Mouse (Mus musculus): ENCODE measurements at regions not wholly inside any gene's neighbourhood (a gene's known extent, or its start where the extent isn't known, plus 50 kb on each side); places are given as distances from the start of the nearest gene placed in this dataset.

DNA sequence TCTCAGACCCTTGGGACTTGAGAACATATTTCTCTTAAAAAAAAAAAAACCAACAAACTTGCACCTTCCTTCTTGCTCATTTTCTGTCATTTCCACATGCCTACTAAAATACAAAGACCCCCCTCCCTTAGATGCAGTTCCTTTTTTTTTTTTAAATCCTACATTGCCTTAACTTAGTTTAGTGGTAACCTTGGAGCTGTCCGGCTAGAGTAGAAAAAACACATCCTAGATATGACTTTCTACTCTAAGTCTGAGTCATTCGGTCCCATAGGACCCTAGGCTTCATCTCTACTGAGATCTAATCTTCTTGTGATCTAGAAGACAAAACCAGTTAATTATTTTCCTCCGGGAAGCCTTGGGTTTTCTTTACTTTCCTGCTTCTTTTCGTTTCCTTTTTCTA is 105.1 kb upstream of the Ccdc54 start:
- 77% methylated on average over 4 of the region's 4 CpGs for WGBS

DNA sequence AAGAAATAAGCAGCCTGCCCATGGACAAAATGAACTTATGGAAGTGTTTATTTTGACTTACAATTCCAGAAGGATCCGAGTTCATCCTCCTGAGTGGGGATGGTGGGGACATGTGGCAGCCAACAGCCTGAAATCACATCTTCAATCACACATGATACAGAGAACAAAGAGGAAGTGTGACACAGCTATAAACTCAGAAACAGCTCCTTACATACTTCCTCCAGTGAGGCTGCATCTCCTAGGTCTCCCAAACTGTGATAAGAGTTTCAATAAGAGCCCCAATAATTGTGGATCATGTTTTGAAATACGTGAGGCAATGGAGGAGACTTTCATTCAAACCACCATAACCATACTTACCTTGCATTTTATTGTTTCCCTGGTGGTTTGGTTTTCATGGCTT is 103.1 kb upstream of the Ccdc54 start:
- H3K4me3 ChIP-seq (ENCODE audit: low read depth, low read length): no peak overlapping the region
- no peaks in the 10 kb centered on the region for H3K27me3 ChIP-seq (ENCODE audit: control insufficient read depth, insufficient read depth, low read length)
- 81% methylated on average over 2 of the region's 2 CpGs for WGBS
- no peaks in the 10 kb centered on the region for H3K36me3 ChIP-seq (replicated peaks; ENCODE audit: control insufficient read depth, insufficient read depth, low read depth, low read length)
- no peak for ATAC-seq (replicated peaks; ENCODE audit: insufficient number of reproducible peaks, low FRiP score, low TSS enrichment, low read depth)
- H3K4me1 ChIP-seq (ENCODE audit: control insufficient read depth, insufficient read depth, low read length): no peaks in the 10 kb centered on the region
- no peak overlapping the region for H3K27ac ChIP-seq (replicated peaks; ENCODE audit: low read depth, low read length)
- no peak overlapping the region for H3K9ac ChIP-seq (replicated peaks; ENCODE audit: low read length)
- H3K9me3 ChIP-seq (replicated peaks; ENCODE audit: control insufficient read depth, low read length): no peaks in the 10 kb centered on the region
- DNase-seq (ENCODE audit: low spot score): no peak
- no peak overlapping the region for H3K4me2 ChIP-seq (ENCODE audit: low read depth, low read length)

More for the DNA sequence above, 105.1 kb upstream of the Ccdc54 start:
- Histone ChIP-seq H3K4me2 (ENCODE audit: low read depth, low read length) (no peak overlapping the region), H3K9ac (replicated peaks; ENCODE audit: low read length) (no peak overlapping the region), H3K36me3 (replicated peaks; ENCODE audit: control insufficient read depth, insufficient read depth, low read depth, low read length) (no peaks in the 10 kb centered on the region), H3K27me3 (ENCODE audit: control insufficient read depth, insufficient read depth, low read length) (no peaks in the 10 kb centered on the region), H3K4me3 (ENCODE audit: low read depth, low read length) (no peak overlapping the region), H3K27ac (replicated peaks; ENCODE audit: low read depth, low read length) (no peak overlapping the region), H3K9me3 (replicated peaks; ENCODE audit: control insufficient read depth, low read length) (no peaks in the 10 kb centered on the region), H3K4me1 (ENCODE audit: control insufficient read depth, insufficient read depth, low read length) (no peaks in the 10 kb centered on the region)
- no peak for ATAC-seq (replicated peaks; ENCODE audit: insufficient number of reproducible peaks, low FRiP score, low TSS enrichment, low read depth)
- no peak for DNase-seq (ENCODE audit: low spot score)

- WGBS: 82% methylated on average over 7 of the region's 7 CpGs
- no peaks in the 10 kb centered on the region for H3K9me3 ChIP-seq (replicated peaks; ENCODE audit: control insufficient read depth, low read length)
- ATAC-seq (replicated peaks; ENCODE audit: insufficient number of reproducible peaks, low FRiP score, low TSS enrichment, low read depth): no peak
- H3K4me1 ChIP-seq (ENCODE audit: control insufficient read depth, insufficient read depth, low read length): no peaks in the 10 kb centered on the region
- H3K27me3 ChIP-seq (ENCODE audit: control insufficient read depth, insufficient read depth, low read length): no peaks in the 10 kb centered on the region
- no peak overlapping the region for H3K4me3 ChIP-seq (ENCODE audit: low read depth, low read length)
- DNase-seq (ENCODE audit: low spot score): no peak
- H3K36me3 ChIP-seq (replicated peaks; ENCODE audit: control insufficient read depth, insufficient read depth, low read depth, low read length): no peaks in the 10 kb centered on the region
- H3K4me2 ChIP-seq (ENCODE audit: low read depth, low read length): no peak overlapping the region
- H3K9ac ChIP-seq (replicated peaks; ENCODE audit: low read length): no peak overlapping the region
- H3K27ac ChIP-seq (replicated peaks; ENCODE audit: low read depth, low read length): no peak overlapping the region
Observed at GRCm38 (mm10) chr16:50690818-50691217, 99.9 kb upstream of the Ccdc54 start.

DNA sequence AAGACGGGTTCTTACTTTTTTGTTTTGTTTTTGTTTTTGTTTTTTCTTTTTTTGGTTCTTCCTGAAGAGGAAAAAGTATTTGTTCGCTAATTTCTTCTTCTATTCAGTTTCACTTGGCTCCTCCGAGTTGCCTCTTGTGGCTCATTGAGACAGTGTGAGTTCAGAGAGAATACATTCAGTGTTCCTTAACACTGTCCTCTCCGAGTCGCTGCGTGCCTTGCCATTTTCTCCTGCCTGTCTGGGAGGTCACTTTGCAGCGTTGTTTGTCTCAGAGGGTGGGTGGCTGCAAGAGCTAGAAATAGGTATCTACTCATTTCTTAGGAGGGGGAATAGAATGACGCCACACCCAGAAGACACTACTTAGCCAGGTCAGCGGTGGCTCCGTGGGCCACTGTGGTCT is 98.6 kb upstream of the Ccdc54 start:
- 77% methylated on average over 10 of the region's 10 CpGs for WGBS
- H3K4me3 ChIP-seq (ENCODE audit: low read depth, low read length): no peak overlapping the region
- DNase-seq (ENCODE audit: low spot score) (no peak), ATAC-seq (replicated peaks; ENCODE audit: insufficient number of reproducible peaks, low FRiP score, low TSS enrichment, low read depth) (no peak)
- no peak overlapping the region for H3K4me2 ChIP-seq (ENCODE audit: low read depth, low read length)
- no peaks in the 10 kb centered on the region for H3K4me1 ChIP-seq (ENCODE audit: control insufficient read depth, insufficient read depth, low read length)
- no peaks in the 10 kb centered on the region for H3K27me3 ChIP-seq (ENCODE audit: control insufficient read depth, insufficient read depth, low read length)
- H3K9me3 ChIP-seq (replicated peaks; ENCODE audit: control insufficient read depth, low read length): no peaks in the 10 kb centered on the region
- H3K27ac ChIP-seq (replicated peaks; ENCODE audit: low read depth, low read length): no peak overlapping the region
- no peaks in the 10 kb centered on the region for H3K36me3 ChIP-seq (replicated peaks; ENCODE audit: control insufficient read depth, insufficient read depth, low read depth, low read length)
- no peak overlapping the region for H3K9ac ChIP-seq (replicated peaks; ENCODE audit: low read length)

- WGBS: 77% methylated on average over 11 of the region's 11 CpGs
- Histone ChIP-seq H3K9ac (replicated peaks; ENCODE audit: low read length) (no peak overlapping the region), H3K27ac (replicated peaks; ENCODE audit: low read depth, low read length) (no peak overlapping the region), H3K4me1 (ENCODE audit: control insufficient read depth, insufficient read depth, low read length) (no peaks in the 10 kb centered on the region), H3K27me3 (ENCODE audit: control insufficient read depth, insufficient read depth, low read length) (no peaks in the 10 kb centered on the region), H3K9me3 (replicated peaks; ENCODE audit: control insufficient read depth, low read length) (no peaks in the 10 kb centered on the region), H3K36me3 (replicated peaks; ENCODE audit: control insufficient read depth, insufficient read depth, low read depth, low read length) (no peaks in the 10 kb centered on the region), H3K4me3 (ENCODE audit: low read depth, low read length) (no peak overlapping the region), H3K4me2 (ENCODE audit: low read depth, low read length) (no peak overlapping the region)
- ATAC-seq (replicated peaks; ENCODE audit: insufficient number of reproducible peaks, low FRiP score, low TSS enrichment, low read depth): no peak
- DNase-seq (ENCODE audit: low spot score): no peak
Observed at GRCm38 (mm10) chr16:50688818-50689506, 98.0 kb upstream of the Ccdc54 start.

DNA sequence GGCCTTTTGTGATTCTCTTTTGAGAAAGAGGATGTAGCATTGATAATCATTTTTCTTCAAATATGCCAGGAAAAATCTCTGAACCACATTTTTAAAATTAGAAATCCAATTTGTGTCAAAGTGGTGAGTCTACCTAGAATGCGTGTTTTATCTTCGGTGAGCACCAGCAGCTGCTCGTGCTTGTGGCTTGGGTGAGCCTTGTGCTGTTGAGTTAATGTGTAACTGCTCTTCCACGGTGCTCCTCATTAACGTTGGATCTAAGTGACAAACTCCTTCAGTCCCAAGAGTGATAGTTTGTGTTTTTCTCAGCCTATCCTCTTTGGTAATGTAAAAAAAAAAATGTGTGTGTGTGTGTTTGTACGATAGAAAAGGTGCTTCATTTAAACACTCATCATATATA is 88.7 kb upstream of the Ccdc54 start:
- 92% methylated on average over 6 of the region's 6 CpGs for WGBS
- DNase-seq (ENCODE audit: low spot score): no peak
- Histone ChIP-seq H3K27me3 (ENCODE audit: control insufficient read depth, insufficient read depth, low read length) (no peaks in the 10 kb centered on the region), H3K4me3 (ENCODE audit: low read depth, low read length) (no peak overlapping the region), H3K36me3 (replicated peaks; ENCODE audit: control insufficient read depth, insufficient read depth, low read depth, low read length) (no peaks in the 10 kb centered on the region), H3K4me2 (ENCODE audit: low read depth, low read length) (no peak overlapping the region), H3K9me3 (replicated peaks; ENCODE audit: control insufficient read depth, low read length) (no peaks in the 10 kb centered on the region), H3K27ac (replicated peaks; ENCODE audit: low read depth, low read length) (no peak overlapping the region), H3K9ac (replicated peaks; ENCODE audit: low read length) (no peak overlapping the region), H3K4me1 (ENCODE audit: control insufficient read depth, insufficient read depth, low read length) (no peaks in the 10 kb centered on the region)
- no peak for ATAC-seq (replicated peaks; ENCODE audit: insufficient number of reproducible peaks, low FRiP score, low TSS enrichment, low read depth)

GRCm38 (mm10) chr16:50673339-50673738 is 82.4 kb upstream of the Ccdc54 start:
- Histone ChIP-seq H3K9me3 (replicated peaks; ENCODE audit: control insufficient read depth, low read length) (no peaks in the 10 kb centered on the region), H3K36me3 (replicated peaks; ENCODE audit: control insufficient read depth, insufficient read depth, low read depth, low read length) (no peaks in the 10 kb centered on the region), H3K4me1 (ENCODE audit: control insufficient read depth, insufficient read depth, low read length) (no peaks in the 10 kb centered on the region), H3K4me2 (ENCODE audit: low read depth, low read length) (no peak overlapping the region), H3K27me3 (ENCODE audit: control insufficient read depth, insufficient read depth, low read length) (no peaks in the 10 kb centered on the region), H3K9ac (replicated peaks; ENCODE audit: low read length) (no peak overlapping the region), H3K27ac (replicated peaks; ENCODE audit: low read depth, low read length) (no peak overlapping the region), H3K4me3 (ENCODE audit: low read depth, low read length) (no peak overlapping the region)
- no peak for DNase-seq (ENCODE audit: low spot score)
- 87% methylated on average over 5 of the region's 5 CpGs for WGBS
- ATAC-seq (replicated peaks; ENCODE audit: insufficient number of reproducible peaks, low FRiP score, low TSS enrichment, low read depth): no peak

DNA sequence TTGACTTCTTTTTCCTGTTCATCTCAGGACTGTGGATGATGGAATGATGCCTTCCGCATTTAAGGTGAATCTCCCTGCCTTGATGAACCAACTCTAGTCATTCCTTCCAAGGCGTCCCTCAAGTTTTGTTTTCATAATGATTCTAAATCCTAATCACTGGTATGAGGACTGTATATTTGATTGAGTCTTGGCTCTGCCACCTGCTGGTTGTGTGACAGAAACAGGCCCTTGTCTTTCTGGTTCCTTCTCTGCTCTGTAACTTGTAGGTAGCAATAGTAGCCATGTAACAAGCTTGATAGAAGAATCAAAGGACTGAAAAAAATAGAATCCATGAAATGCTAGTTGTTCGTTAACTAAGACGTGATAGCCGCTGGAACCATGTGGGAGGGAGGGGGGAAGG is 81.8 kb upstream of the Ccdc54 start:
- Histone ChIP-seq H3K4me1 (ENCODE audit: control insufficient read depth, insufficient read depth, low read length) (no peaks in the 10 kb centered on the region), H3K36me3 (replicated peaks; ENCODE audit: control insufficient read depth, insufficient read depth, low read depth, low read length) (no peaks in the 10 kb centered on the region), H3K9me3 (replicated peaks; ENCODE audit: control insufficient read depth, low read length) (no peaks in the 10 kb centered on the region), H3K9ac (replicated peaks; ENCODE audit: low read length) (no peak overlapping the region), H3K4me2 (ENCODE audit: low read depth, low read length) (no peak overlapping the region), H3K27me3 (ENCODE audit: control insufficient read depth, insufficient read depth, low read length) (no peaks in the 10 kb centered on the region), H3K27ac (replicated peaks; ENCODE audit: low read depth, low read length) (no peak overlapping the region), H3K4me3 (ENCODE audit: low read depth, low read length) (no peak overlapping the region)
- 75% methylated on average over 5 of the region's 5 CpGs for WGBS
- DNase-seq (ENCODE audit: low spot score): no peak
- ATAC-seq (replicated peaks; ENCODE audit: insufficient number of reproducible peaks, low FRiP score, low TSS enrichment, low read depth): no peak
